Mouse (Mus musculus): Measurements from ENCODE around the gene Pou3f3. TPM values are rescaled to one million over a fixed set of nuclear protein-coding genes. Genes with fewer than 3 reads are reported as not detected.

Gene Pou3f3
- polyA plus RNA-seq (2012; rRNA removed), result 11.3 and 21.7 TPM in 2 replicates

DNA sequence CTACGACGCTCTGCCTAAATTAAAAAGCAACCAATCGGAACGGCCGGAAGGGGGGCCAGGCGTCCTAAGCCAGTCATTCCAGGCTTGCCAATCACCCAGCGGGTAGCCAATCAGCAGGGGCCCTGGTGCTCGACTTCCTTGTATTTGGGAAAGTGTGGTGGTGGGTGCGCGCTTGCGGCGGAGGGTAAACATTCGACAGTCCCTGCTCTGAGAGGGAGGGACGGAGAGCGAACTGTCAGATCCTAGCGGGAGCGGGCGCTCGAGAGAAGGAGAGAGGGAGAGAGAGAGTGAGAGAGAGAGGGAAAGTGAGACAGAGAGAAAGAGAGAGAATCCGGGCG lies at the start of gene Pou3f3:
TSS of gene Pou3f3 (plus strand) at position 191 of the 338 bp plus-strand sequence.
- no peak for DNase-seq (ENCODE audit: low read depth)

DNA sequence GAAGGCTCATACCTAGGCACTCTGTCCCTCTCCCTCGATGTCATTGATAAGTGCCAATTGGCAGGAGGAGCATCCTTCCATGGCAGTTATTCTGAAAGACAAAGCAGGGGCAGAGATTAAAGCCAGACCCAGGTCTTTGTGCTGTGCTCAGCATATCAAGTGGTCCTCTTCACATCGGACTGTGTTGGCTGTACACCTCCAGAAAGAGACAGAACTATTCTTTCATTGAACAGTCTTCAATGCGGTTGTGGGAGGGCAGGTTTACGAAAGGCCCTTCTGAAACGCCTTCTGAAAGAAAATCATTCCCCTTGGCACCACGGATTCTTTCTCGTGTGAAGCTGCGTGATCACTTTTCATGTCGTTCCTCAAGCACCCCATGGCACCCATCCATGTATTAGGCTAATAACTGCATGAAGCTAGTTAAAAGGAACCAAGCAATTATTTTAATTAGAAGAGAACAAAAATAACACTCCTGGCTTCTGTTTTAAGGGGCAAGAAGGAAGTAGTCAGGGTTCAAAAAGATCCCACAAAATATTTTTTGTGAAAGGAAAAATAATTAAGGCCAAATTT lies 47.1 kb upstream of the Pou3f3 start:
- DNase-seq (ENCODE audit: low read depth), result no peak

DNA sequence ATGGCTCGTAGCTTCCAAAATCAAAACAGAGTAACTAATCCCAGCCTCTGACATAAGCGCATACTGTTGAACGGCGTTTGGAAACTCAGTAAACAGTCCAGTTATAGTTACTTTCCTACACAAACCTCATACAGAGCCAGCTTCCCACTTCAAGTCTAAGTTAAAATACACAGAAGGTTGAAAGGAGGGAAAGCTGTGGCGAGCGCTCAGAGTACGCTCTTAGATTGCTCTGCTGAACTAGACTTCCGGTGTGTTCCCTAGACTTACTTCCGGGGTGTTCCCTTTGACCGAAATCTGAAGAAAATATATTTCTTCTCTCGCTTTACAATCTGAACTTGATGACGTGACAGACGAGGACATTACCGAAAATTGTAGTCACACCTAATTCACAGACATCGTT lies 44.1 kb upstream of the Pou3f3 start:
- no peak for DNase-seq (ENCODE audit: low read depth)

DNA sequence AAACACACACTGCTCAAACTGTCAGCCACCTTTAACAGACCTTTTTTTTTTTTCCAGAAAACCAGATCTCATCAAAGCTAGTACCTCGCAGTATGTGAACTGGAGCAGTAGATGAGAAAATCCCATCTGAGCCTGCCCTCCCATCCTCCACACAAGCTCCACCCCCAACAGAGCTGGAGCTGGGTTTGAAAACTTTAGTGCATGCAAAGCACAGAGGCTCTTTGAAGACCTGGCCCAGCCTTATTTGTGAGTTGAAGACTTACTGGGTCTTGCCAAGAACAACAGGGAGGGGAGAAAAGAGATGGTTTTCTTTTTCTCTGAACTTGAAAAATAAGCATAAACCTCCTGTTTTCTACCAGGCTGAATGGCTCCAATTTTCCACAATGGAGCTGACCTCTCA lies 28.0 kb upstream of the Pou3f3 start:
- DNase-seq (ENCODE audit: low read depth), result no peak

DNA sequence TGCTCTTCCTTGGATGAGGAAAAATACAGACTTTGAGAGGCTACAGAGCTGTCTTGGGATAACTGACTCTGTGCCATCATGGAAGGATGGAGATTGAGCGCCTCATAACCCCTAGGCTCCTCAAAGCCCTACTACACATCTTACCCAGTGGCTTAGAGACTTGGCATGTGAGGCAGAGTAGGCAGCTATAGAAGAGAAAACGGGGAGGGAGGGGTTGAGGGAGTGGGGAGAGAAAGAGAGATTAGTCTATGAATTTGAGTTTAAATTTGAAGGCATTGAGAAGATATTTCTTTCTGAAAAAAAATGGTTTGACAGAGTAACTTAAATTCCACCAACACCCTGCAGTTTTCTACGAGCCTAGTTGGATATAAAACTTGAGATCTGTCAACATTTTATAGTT lies 14.9 kb upstream of the Pou3f3 start:
- no peak for DNase-seq (ENCODE audit: low read depth)

DNA sequence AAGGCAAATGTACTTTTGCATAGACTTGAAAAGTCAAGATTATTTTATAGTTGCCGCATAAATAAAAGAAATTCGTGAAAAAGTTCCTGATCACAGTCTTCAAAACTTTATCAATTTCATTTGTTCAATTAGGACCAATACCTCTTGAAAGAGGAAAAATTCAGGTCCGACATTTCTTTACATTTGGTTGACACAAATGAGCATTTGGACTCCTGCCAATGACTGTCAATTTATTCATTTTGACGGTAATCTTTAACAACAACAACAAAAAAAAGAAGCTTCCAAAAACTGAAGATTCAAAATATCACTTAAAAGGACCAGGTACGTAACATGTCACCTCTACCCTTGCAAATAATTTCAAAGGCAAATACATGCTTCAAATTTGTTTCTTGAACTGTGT lies 13.8 kb upstream of the Pou3f3 start:
- no peak for DNase-seq (ENCODE audit: low read depth)

DNA sequence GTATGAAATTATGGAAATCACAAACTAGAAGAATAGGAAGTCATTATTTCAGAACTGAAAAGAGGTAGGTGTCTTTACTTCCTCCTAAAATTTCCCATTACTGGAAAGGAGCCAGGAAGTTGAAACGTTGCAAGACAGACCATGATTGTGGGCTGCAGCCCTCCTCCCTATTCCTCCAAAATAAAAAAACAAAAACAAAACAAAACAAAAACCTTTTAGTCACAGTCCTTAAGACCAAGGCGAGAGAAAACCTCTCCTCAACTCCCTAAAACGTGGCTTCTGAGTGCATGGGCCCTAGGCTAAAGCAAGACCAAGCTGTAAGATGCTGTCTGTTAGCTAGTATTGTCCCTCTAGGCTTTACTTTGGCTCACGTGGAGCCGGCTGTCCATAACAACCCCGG lies 11.7 kb upstream of the Pou3f3 start:
- DNase-seq (ENCODE audit: low read depth), result no peak

DNA sequence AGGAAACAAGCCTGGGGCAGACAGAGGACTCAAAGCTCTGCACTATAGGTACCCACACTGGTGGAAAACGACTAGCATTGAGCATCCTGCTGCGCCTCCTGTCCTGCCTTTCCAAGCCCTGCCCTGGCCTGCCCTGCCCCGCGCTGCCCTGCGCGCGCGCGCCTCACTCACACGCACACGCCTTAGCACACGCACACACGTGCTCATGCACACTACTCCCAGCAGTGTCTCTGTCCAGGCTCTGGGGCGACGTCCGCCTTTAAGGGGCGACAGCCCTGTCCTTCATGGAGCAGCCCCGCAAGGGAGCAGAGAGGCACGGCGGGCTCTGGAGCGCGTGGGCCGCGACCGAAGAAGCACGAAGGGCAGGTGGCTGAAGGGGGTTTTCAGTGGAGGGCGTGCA lies 11.2 kb upstream of the Pou3f3 start:
- DNase-seq (ENCODE audit: low read depth), result no peak

DNA sequence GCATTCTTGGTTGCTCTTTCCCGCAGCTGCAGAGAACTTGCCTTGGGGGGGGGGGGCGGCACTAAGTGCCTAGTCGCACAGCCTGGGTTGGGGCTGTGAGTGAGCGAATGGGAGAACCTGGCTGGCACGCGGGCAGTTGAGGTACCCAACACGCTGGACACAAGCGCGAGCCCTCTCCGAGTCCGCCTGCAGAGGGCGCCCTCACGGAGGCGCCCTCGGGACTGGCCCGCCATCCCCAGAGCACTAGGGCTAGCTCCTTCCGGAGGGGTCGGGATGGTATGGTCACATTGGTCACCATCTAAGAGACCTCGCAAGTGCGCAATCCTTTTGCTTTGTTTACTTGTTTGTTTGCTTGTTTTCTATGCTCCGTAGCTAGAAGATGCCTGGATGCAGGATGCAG lies 10.8 kb upstream of the Pou3f3 start:
- no peak for DNase-seq (ENCODE audit: low read depth)

DNA sequence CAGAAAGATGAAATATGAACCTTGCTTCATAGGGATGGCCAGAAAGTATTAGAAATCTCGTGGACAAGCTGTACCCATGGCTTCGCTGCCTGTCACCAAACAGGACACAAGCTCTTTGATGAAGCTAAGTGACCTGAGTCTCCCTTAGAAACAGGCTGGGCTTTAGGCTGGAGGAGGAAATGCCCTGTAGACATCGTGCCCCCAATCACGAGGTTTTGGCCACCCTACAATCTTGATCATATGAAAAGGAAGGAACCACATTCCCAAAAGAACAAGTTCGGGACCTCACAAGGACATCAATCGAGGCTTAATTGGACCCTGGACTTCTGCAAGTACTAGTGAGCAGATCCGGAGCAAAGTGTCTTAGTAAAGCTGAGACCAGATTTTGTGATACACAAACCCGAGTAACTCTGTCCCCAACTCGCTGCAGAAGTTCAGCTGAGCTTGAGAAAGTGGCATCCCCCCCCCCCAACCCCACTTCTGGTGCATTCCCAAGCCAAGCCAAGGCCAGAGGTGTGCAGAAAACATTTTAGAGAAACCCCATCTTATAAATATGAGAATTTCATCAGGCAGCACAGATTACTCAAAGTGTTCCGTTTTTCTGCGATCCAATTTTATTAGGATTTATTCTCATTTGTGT lies 10.1 kb upstream of the Pou3f3 start:
- DNase-seq (ENCODE audit: low read depth), result no peak

DNA sequence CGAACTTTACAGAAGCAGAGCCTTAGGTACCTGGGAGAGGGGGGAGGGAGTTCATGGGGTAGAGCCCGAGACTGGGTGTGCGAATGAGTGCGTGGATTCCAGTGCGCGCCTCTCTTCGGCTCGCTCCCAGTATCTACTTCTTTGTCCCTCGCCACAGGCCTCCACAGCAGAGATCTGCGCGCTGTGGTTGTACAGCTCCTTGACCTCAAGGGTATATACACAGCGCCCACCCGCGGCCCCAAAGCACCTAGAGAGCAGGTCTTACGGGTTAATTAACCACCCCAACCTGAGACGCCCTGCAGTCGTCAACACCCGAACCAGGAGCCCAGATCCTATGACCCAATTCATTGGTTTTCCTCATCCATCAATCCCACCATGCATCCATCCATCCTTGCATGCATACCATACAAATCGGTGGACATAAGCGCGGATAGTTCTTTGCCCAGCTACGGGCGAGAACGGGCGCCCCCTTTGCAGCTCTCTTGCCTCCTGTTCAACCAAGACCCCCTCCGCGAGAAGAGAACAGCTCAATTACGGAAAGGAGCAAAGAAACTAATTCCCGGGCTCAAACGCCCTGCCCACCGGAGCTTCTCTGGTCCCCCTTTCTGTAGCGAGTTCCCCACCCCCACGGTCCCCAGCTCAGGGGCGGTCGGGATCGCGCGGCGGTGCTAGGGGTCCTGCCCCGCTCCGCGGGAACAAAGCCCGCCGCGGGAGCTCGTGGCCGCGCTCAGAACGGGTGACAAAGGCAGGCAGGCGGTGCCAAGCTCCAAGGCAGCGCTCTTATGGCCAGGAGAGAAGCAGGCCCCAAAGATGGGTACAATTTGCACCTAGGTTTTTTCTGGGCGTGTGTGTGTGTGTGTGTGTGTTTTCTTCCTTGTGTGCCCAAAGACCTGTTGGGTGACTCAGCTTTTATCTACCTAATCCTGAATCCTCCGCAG lies 9.1 kb upstream of the Pou3f3 start:
- DNase-seq (ENCODE audit: low read depth), result no peak

DNA sequence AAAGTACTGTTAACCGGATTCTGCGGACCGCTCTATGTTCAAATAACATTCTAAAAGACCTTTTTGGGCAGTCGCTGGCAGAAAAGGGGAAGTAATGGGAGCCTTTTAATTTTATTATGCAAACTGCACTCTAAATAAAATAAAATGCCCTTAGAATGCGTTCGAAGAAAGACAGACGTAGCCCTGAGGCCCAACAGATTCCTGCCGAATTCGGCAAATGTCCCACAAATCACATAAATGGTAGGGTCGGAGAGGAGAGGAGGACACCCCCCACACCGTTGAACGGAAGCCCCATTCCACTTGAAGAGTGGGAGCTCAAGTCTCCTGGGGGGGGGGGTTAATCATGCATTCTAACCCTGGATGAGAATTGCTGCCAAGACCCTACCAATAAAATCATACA lies 8.3 kb upstream of the Pou3f3 start:
- DNase-seq (ENCODE audit: low read depth), result no peak

DNA sequence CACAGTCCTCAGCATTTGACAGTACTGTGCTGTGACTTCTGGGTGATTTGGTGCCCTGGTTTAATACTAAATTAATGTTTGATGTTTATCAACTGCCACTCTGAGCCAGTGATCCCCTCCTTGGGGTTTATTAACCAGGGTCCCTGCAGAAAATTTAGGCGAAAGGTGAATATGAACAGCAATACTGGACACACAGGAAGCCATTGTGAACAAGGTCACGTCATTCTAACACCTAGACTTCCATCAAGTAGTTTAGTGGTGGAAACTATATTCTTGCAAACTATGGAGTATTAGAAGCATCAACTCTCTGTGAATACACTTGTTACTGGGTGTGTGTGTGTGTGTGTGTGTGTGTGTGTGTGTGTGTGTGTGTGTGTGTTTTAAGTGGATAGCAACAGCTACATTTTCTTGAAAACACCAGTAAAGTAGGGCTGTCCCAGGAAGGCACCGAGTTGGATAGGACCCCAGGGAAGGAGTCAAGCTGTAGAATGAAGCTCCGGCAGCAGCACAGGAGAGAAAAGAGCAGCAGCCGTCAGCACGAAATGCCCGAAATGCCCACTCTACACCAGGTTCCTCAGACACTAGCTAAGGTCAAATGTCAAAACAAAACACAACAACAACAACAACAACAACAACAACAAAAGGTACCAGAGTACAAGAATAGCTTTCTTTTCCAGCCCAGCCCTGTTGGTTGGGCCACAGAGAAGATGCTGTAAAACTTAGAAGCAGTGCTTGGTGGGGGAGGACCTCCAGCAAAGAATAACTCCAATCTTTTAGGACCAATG lies 7.6 kb upstream of the Pou3f3 start:
- no peak for DNase-seq (ENCODE audit: low read depth)

DNA sequence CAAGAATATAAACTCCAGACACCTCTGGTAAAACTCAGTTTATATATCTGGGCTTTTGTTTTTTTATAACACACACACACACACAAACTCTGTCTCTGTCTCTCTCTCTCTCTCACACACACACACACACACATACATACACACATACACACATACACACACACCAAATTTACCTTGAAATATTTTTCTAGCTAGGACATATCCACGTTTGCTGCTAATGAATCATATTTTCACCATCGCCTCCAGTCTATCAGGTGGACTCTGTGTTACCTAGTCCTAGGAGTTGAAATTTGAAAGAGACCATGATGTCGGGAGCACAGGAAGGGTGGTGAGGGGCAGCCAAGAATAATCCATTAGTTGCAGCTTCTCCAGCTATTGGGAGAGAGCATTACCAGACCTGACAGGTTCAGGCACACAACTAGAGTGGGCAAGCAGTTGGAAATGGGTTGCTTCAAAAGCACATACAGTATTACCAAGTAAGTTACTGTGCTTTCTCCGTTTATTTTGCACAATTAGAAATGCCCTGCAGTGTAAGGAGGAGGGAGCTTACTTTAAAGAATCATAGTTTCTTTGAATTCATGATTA lies 6.9 kb upstream of the Pou3f3 start:
- no peak for DNase-seq (ENCODE audit: low read depth)

DNA sequence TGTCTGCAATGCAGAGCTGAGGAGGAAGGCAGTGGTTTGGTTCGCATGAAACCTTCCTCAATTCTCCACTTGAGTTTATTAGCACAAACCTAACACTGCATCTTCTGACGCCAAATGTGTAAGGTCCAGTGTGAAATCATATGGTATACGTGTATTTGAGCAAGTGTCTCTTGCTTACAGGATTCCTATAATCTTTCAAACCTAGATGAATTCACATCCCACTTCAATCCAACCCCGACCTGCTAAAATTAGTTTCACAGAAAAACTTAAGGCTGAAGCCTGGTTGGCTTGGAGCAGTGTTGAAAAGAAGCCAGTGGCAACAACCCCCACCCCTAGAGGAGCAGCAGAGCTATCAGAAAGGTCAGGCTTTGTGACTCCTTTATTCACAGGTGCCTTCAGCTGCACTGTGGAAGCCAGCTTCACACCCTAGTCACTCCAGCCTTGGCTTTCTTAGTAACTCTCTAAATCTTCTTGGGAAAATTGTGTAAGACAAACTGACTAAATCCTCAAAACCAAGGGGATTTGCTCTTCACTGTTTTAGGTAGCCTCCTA lies 5.5 kb upstream of the Pou3f3 start:
- no peak for DNase-seq (ENCODE audit: low read depth)

DNA sequence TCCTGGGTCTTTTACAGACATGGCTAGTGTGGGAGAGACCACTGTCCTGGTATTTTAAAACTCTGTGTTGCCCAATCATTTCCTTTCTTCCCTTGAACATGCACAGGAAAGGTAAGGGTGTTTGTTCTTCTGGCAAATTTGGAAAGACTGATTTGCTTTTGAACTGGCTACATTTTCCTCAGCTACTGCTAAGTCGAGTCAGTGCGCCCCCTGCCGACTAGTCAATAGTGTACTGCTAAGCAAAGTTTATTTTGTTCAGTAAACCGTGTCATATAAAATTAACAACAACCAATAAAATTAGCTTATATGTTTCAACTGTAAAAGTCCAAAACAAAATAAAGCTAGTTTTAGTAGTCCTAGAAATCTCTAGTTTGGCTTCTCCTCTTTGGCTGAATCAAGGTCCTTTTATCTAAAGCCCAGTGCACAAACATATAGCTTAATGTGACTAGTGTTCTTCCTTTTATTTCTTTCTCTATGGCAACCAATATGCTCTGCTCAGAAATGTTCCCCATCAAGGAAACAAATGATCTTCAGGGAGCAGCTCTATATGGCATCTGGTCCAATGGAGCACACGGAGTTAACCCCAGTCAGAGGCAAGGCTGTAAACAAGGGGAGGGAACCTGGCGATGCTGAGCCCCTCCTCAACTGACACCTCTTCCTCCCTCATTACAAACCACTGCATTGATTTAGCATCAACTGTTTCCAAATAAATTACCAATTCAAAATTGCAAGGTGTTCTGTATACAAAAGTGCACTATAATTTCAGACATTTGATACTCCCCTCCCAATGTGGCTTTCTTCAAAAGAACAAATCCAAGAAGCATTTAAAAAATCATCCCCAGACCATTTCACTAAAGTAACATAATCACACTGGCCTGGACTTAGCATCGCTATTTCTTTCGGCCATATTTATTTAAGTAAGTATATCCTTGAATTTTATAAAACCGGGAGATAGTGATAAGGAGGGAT lies 4.1 kb upstream of the Pou3f3 start:
- no peak for DNase-seq (ENCODE audit: low read depth)

DNA sequence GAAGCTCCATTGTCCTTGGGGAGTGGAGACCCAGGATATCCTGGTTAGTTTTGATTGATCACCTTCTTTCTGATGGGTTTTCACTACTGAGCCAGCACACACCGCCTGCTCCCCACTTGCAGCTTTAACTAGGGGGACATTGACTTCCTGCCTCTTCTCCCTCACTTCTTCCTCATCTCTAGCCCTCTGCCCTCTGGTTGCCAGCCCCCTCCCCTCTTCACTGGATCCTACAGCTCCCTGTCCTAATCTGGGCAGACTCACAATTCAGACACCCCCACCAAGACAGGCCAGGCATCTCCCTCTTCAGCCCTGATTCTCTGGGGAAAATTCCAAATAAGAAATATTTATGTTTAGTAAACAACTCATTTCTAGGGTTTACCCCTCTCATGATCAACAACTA lies 3.3 kb upstream of the Pou3f3 start:
- no peak for DNase-seq (ENCODE audit: low read depth)

DNA sequence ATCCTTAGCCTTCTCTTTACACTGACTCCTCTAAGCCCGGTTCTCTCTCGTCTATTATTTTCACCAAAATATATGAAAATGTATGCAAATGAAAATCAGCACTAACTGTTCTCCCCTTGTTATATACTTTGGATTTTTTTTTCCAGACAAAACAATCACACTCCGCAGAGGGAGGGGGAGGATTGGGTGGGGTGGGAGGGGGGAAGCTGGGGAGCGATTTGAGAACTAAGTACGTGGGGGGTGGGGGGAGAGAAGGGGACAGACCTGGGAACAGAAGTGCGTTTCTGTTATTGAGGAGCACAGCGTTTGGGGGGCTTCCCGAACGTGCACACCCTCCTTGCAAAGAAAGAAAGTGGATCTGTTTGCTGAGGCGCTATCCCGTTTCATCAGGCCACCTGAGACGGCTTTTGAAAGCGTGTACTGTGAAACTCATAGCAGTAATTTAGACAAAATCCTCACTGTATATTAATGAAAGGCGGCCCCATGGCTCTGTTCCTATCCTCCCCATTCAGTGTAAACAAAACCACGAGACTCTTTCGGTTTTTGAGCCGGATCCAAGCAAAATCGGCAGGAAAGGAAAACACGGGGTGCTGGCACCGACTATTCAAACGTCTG lies 2.4 kb upstream of the Pou3f3 start:
- DNase-seq (ENCODE audit: low read depth), result no peak

DNA sequence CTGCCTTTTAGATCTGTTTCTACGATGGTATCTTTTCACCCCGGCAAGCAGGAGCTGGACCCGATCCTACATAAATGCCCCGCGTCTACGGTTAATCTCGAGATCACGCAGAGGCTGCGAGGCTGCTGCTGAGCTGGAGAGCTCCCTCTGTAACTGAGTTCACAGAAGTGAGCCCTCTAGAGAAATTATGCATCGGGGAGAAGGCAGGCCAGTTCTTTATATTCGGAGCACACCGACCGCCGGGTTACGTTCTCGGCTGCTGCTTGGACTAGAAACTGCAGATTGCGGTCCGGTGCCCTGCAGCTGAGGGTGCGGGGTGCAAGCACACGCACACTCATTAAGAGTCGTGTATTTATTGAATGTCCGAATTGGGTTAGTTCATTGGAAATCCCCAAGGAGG lies 1.7 kb upstream of the Pou3f3 start:
- no peak for DNase-seq (ENCODE audit: low read depth)

DNA sequence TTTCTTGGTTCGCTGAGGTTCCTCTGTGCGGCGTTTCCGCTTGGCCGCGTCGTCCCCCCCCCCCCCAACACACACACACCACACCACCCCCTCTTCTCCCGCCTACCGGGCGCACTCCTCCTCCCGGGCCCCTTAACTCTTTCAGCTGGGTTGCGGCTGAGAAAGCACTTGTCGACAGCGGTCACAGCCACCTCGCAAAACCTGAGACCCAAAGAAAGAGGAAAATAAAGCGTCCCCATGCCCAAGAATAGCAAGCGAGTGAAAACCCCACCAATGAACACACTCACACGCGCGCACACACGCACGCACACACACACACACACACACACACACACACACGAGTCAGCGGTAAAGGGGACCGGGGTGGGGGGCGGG lies 1.3 kb upstream of the Pou3f3 start:
- DNase-seq (ENCODE audit: low read depth), result no peak

All from gonadal fat pad, adult 2 months (tissue).